Mouse (Mus musculus): ENCODE results near the gene Pabpn1l.

- TF ChIP-seq GATA1 (IDR thresholded peaks at IDR 0.05; ENCODE audit: borderline replicate concordance, low read length) = no peak
- TF ChIP-seq FLI1 (IDR thresholded peaks at IDR 0.05; ENCODE audit: low read length) = no peak
Observed at GRCm38 (mm10) chr8:122636803-122637175, 14.2 kb upstream of the Pabpn1l start.
